Mouse (Mus musculus): ENCODE results near the gene Gm960.

Gene Gm960

DNA sequence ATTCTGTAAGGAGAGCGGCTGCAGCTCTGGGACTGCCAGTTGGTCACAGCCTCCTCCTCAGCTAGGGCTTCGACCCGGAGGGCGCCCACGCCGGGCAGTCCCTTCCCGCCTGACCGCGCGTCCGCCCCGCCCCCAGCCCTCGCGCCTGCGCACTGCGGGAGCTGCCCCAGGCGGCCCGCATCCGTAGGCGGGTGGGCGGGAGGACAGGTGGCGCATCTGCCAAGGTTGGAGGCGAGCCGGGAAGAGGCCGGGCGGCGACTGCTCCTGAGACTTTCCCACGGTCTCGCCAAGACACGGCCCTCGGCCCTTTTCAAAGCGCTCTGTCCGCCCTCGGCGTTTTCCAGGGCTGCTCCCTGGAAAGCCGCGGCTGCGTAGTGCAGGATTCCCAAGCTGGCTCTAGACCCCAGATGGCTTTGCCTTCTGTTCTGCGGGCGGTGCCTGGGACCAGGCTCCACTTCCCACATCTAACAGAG lies at the start of gene Gm960:
Gene Gm960 (minus strand): TSS at position 464 of the 473 bp plus-strand sequence.
- DNase-seq: peak; percentile 94 to 96

- peak; percentile 48 to 61 for DNase-seq
Measured at GRCm38 (mm10) chr19:4747631-4748312, 49.3 kb upstream of the Gm960 start.

- peak; percentile 81 to 82 for DNase-seq
Measured at GRCm38 (mm10) chr19:4746611-4747010, 48.1 kb upstream of the Gm960 start.

GRCm38 (mm10) chr19:4745681-4746080 lies 47.2 kb upstream of the Gm960 start:
- peak; percentile 62 to 64 for DNase-seq

DNA sequence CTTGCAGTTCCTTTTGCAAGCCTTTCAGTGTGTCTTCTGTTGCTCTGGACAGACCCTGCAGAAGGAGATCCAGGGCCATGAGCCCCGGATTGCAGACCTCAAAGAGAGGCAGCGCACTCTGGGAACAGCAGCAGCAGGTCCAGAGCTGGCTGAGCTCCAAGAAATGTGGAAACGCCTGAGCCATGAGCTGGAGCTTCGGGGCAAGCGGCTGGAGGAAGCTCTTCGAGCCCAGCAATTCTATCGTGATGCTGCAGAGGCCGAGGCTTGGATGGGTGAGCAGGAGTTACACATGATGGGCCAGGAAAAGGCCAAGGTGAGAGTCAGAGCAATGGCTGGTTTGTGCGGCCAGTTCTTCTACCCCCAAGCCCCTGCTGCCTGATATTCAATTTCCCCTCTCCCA lies 46.6 kb upstream of the Gm960 start:
- DNase-seq: peak; percentile 53 to 55

GRCm38 (mm10) chr19:4744026-4744425 lies 45.6 kb upstream of the Gm960 start:
- DNase-seq: no peak

DNA sequence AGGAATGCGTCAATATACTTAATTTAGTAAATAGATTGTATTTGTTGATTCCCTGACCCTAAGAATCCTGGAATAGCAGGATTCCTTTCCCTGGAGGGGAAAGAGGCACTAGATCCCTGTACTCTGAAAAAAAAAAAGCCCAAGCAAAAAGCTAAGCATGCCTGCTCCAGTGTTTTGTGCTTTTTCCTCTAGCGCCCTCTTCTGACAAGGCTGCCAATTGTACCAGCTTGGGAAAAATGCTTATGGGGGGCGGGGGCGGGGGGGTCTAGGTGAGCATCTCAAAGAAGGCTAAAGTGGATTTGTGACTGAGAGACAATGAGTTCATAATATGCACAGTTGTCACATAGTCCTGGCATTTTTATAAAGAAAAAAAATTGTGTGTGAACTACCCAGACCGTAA lies 45.1 kb upstream of the Gm960 start:
- DNase-seq: peak in 1 of 2 experiments; percentile 49

DNA sequence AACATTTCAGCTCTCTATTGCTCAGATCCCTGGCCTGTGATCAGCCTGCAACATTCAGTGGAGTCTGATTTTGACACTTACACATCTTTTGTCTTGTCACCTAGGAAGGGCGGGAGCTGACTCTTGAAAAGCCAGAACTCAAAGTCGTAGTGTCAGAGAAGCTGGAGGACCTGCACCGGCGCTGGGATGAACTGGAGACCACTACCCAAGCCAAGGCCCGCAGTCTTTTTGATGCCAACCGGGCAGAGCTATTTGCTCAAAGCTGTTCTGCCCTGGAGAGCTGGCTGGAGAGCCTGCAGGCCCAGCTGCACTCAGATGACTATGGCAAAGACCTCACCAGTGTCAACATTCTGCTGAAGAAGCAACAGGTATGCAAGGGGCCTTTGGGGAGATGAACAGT lies 43.8 kb upstream of the Gm960 start:
- DNase-seq: no peak

DNA sequence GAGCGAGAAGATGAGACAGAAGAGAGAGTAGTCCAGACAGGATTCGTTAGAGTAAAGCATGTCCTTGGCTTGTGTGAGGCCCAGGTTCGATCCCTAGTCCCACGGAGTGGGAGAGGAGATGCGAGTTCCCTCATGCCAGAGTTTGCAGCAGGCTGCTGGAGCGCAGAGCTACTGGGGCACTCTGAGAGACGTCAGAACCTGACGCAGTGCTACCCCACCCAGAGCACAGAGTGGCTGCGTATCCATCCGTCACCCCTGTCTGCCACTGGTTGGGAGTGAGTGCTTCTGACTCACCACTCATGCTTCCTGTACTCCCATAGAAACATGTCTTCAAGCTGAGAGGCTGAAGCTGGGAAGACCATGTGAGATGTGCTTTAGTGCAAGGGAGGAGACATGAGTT lies 43.0 kb upstream of the Gm960 start:
- no peak for DNase-seq

DNA sequence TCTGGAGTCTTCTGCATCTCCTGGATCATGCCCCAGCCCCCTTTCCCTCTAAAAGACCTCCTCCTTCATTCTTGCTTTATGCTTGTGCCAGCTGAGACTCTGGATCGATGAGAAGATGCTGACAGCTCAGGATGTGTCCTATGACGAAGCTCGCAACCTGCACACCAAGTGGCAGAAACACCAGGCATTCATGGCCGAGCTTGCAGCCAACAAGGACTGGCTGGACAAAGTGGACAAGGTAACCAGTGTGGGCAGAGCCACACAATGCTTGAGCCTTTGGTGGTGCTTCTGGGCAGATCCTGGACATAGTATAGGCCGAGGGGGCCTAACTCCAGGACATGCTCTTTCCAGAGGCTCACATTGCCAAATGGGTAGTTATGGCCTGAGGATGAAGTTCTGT lies 41.3 kb upstream of the Gm960 start:
- no peak for DNase-seq

- DNase-seq: no peak
Measured at GRCm38 (mm10) chr19:4739053-4739452, 40.6 kb upstream of the Gm960 start.

DNA sequence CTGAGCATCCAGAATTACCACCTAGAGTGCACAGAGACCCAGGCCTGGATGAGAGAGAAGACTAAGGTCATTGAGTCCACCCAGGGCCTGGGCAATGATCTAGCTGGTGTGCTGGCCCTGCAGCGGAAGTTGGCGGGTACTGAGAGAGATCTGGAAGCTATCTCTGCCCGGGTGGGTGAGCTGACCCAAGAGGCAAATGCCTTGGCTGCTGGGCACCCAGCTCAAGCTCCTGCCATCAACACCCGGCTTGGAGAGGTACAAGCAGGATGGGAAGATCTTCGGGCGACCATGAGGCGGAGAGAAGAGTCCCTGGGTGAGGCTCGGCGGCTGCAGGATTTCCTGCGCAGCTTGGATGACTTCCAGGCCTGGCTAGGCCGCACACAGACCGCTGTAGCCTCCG lies 39.4 kb upstream of the Gm960 start:
- DNase-seq: no peak

GRCm38 (mm10) chr19:4733052-4733451 lies 34.6 kb upstream of the Gm960 start:
- no peak for DNase-seq

DNA sequence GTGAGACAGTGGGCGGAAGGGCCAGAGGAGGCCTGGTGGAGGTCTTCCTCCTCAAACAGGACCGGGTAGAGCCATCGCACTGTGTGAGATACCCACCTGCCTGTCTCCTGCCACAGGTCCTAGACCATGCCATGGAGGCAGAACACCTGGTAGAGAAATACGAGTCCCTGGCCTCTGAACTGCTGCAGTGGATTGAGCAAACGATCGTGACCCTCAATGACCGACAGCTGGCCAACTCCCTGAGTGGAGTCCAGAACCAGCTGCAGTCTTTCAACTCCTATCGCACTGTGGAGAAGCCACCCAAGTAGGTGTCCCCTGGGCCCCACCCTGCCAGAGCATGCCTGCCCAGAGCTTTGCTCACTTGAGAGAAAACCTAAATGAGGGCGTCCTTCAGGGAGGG lies 30.7 kb upstream of the Gm960 start:
- no peak for DNase-seq

DNA sequence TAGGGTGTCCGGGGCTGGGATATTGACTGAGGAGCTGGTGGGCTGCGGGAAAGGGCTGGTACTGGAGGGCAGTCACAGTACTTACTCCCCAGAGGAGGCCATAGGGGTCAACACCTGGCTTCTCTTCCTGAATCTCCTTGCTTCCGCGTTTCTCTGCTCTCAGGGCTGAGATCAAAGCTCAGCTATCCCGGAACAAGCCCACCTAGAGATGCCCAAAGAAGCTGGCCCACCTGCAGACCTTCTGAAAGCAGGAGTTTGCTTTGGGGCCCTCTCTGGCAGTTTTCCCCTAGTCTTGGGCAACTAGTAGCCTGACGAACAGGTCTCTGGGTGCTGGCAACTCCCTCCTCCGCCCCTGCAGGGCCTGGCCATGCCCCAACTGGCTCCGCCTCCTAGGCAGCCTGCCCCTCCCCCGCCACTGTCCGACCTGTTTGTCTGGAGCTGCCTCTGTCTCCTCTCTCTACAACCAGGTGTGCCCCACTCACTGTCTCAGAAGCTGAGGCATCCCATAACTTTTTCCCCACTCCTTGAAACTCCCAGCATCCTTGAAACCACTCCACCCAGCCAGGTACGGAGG lies 22.3 kb upstream of the Gm960 start:
- peak; percentile 45 to 57 for DNase-seq

DNA sequence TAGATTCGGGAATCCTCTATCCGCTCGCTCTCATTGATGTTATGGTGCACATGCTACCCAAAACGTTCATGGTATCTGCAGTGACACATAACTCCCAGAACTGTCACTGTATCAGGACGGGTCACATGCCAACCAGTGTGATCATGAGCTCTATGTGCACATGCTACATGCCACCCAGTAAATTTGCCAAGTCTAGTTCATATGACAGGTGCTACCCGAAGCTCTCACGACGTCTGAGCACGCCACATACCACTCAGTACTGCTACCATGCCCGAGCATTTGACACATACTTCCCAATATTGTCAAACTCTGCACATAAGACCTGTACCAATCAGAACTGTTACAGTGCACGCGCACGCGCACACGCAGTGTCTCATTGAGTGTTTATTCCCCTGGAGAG lies 21.6 kb upstream of the Gm960 start:
- DNase-seq: no peak

GRCm38 (mm10) chr19:4719351-4719764 lies 20.9 kb upstream of the Gm960 start:
- no peak for DNase-seq

DNA sequence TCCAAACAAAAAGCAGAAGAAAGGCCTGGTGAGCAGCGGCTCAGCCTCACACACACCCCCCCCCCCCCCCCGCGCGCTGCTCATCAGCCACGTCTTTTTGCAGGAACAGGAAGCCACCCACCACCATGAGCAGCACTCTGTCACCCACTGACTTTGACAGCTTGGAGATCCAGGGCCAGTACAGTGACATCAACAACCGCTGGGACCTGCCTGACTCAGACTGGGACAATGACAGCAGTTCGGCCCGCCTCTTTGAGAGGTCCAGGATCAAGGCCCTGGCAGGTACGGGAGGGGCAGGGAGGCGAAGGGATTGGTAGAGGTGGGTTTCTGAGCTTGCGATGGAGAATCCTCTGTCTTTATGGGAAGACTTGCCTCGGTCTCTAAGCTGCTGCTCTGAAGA lies 20.2 kb upstream of the Gm960 start:
- no peak for DNase-seq

- DNase-seq: no peak
Measured at GRCm38 (mm10) chr19:4717281-4717680, 18.8 kb upstream of the Gm960 start.

GRCm38 (mm10) chr19:4716756-4717155 lies 18.3 kb upstream of the Gm960 start:
- DNase-seq: no peak

GRCm38 (mm10) chr19:4713886-4714285 lies 15.4 kb upstream of the Gm960 start:
- DNase-seq: no peak

DNA sequence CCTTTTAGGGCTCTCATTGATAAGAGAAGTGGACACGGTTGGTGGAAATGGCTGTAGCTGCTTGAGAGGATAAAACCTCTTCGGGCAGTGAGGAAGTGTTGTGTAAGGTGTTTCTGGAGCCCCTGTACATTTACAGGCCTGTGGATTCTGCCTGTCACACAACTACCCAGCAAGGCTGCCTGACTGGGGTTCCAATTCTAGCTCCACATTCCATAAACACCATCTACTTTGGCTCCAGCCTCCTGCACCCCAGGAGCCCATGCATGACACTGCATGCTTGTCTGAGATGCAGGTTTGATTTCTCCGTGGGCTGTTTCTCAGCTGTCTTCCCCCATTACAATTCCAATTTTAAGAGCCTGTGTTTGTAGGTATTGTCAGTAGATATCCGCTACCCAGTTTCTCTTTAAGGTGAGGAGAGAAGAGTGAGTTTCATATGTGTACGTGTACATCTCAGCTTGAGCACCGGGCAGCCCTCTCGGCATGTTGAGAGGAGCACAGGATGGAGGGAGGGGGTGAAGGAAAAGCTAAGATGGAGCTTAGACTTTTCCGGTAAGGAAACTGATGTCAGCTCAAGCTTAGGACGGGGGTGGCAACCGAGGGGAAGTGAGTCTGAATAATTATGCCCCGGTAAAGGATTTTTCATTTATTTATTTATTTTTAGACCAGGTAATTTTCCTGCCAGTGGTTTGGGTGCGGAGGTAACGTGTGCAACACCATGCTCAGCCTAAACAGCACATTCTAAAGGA lies 14.5 kb upstream of the Gm960 start:
- peak in 1 of 2 experiments; percentile 48 for DNase-seq

DNA sequence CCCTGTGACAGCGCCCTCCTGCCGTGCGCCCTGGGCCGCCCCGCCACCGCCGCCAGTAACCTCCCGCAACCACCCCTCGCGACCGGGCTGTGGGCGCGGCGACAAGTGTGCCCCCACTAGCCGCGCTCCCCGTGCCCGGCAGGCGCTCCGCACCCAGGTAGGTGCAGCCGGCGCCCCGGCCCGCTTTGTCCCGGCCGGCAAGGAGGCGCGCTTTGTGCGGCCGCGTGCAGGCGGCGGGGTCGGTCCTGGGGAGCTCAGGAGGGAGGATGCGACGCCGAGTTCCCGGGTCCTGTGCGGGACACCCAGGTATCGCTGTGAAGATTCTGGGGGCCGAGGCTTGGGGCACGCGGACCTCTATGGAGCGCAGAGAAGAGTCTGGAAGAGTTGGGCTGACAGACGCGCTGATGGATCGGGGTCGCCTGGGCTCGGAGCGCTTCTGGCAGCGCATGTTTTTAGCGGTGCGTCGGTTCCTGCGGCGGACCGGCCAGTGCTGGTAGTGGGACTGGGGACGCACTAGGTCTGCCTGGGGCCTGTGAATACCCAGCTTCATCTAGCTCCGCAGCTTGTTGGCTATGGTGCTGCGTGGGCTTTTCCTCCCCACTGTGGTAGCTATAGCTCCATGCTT lies 13.8 kb upstream of the Gm960 start:
- peak; percentile 46 to 58 for DNase-seq

All from cerebellum, postnatal 36 days (tissue).